Mouse (Mus musculus): ENCODE measurements around the gene Ubqln3.

- no peak for TF ChIP-seq POLR2AphosphoS2 (IDR thresholded peaks at IDR 0.05; ENCODE audit: low read length)
- no peak for TF ChIP-seq MAZ (IDR thresholded peaks at IDR 0.05; ENCODE audit: low read depth, low read length)
- TF ChIP-seq POLR2A (IDR thresholded peaks at IDR 0.05; ENCODE audit: control insufficient read depth in 1 of 2, insufficient read depth in 1 of 2, low read depth in 1 of 2, low read length in 2 of 2, poor library complexity in 1 of 2), result no peak
- no peak for TF ChIP-seq CTCF (IDR thresholded peaks at IDR 0.05 in 2 of 3, conservative IDR thresholded peaks at IDR 0.05 in 1 of 3; ENCODE audit: control insufficient read depth in 1 of 3, insufficient read depth in 1 of 3, low read depth in 2 of 3, low read length in 3 of 3, poor library complexity in 1 of 3, severe bottlenecking in 1 of 3)
- no peak for TF ChIP-seq BHLHE40 (IDR thresholded peaks at IDR 0.05; ENCODE audit: borderline replicate concordance, low read depth, low read length)
These were observed 32.0 kb upstream of the Ubqln3 start for GRCm38 (mm10) chr7:104175085-104175484.
